Mouse (Mus musculus) bone marrow macrophage, adult 2 months (primary cell): ENCODE results near the gene Map6.

ENCODE experiments used
- CTCF ChIP-seq: IDR thresholded peaks from 2 replicates; pipeline ENCODE4 v1.5.1; 2012; ENCODE audit warnings: low read depth, mild to moderate bottlenecking, low read length, moderate library complexity
- POLR2A ChIP-seq: IDR thresholded peaks from 2 replicates; pipeline ENCODE4 v1.6.1; 2012; ENCODE audit warnings: mild to moderate bottlenecking, low read depth, low read length, borderline replicate concordance

DNA sequence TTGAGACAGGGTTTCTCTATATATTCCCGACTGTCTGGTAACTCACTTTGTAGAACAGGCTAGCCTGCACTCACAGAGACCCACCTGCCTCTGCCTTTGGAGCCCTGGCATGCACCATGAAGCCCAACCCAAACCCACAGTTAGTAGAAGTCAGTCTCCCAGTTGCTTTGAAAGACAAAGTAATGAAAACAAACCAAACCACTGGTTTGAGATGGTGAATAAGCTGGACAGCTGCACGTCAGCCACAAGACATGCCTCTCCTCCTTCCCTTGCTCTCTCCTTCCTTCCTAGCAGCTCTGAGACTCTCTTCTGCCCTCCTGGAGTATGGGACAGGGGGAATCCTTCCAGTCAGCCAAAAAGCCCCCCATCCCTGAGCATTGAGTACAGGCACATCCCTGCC is 94.9 kb downstream of the Map6 start:
- TF ChIP-seq CTCF (no peak), POLR2A (no peak)
